Mouse (Mus musculus) CD8-positive naive resting alpha-beta T cell, adult 57 days (primary cell): Measurements from ENCODE around the gene Cluap1. TPM values are rescaled to one million over a fixed set of nuclear protein-coding genes. Genes with fewer than 3 reads are reported as not detected.

Experiments used
- total RNA-seq: library from RNA; stranded (reverse); gene quantifications from one replicate; pipeline ENCODE4 v1.2.4, GENCODE M21; 2023

Gene Cluap1
- total RNA-seq, result 24.6 TPM

GRCm38 (mm10) chr16:3908537-3909111 is at the start of gene Cluap1, which contains the start of gene 1700037C18Rik:
TSS of gene Cluap1 (plus strand) at chr16:3908801.
TSS of gene 1700037C18Rik (minus strand) at chr16:3908689.

DNA sequence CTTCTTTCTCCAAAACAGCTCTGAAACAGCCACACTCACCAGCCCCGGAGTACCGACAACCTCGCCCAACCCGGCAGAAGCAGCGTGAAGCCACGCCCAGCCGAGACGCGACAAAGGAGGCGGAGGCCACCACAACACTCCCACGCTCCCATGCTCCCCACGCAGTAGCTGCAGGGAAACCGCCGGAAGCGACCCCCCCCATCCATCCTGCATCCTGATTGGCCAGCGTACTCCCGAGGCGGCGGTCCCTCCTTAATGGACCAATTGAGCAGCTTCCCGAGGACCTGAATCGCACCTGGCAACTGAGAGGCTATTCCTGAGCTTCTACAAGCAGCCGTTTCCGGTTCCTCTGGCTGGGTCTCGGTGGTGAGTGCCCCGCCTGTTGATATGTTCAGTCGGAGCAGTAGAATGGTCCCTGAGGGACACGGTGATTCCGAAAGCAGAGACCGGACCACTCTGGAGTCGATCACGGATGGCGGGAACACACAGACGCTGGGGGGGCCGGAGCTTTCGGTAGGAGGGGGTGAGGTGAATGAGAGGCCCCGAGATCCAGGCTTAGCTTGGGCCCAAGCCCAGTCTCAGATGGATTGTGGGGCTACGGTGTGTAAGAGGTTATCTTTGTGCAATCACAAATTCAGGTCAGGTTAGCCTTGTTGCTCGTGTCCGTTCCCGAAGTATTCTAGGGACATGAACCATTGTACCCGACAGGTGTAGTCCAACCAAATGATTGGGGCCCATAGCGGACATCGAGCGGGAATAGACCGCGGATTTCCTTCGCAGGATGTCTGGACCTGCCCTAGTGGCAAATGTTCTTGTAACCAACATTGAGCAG is 36.2 kb upstream of the Cluap1 start, which contains the start of gene Naa60:
Gene Naa60, plus strand, starts transcription at position 160 of the 832 bp plus-strand sequence.

GRCm38 (mm10) chr16:3884201-3885064 is 24.2 kb upstream of the Cluap1 start, which contains the start of the genes Zfp597 and Gm20695:
TSS of gene Zfp597 (minus strand) at chr16:3884561.
TSS of gene Gm20695 (plus strand) at chr16:3884648.

GRCm38 (mm10) chr16:3976251-3976671 is 67.7 kb downstream of the Cluap1 start, which contains the start of gene Nlrc3:
TSS of gene Nlrc3 (minus strand) at chr16:3976632.

Other genes starting within 250 kb of the Cluap1 start
- gene Mefv, start 190.7 kb upstream of the Cluap1 start, total RNA-seq, result not detected
- gene Zfp263, start 164.7 kb upstream of the Cluap1 start, total RNA-seq, result 47.2 TPM
- gene Olfr15, start 77.9 kb upstream of the Cluap1 start, total RNA-seq, result not detected
- gene Zfp174, start 61.5 kb upstream of the Cluap1 start, total RNA-seq, result 0.46 TPM
- 77.1 TPM for gene Naa60, start 36.4 kb upstream of the Cluap1 start, total RNA-seq
- gene Zfp597, start 24.2 kb upstream of the Cluap1 start, total RNA-seq, result 27.0 TPM
- gene Gm20695, start 24.2 kb upstream of the Cluap1 start, total RNA-seq, result not detected
- gene 1700037C18Rik, start 112 bp upstream of the Cluap1 start, total RNA-seq, result 5.6 TPM
- gene Nlrc3, start 67.8 kb downstream of the Cluap1 start, total RNA-seq, result 108 TPM
- 86.6 TPM for gene Slx4, start 95.0 kb downstream of the Cluap1 start, total RNA-seq
- gene Dnase1, start 128.1 kb downstream of the Cluap1 start, total RNA-seq, result not detected
- 77.5 TPM for gene Trap1, start 169.0 kb downstream of the Cluap1 start, total RNA-seq